ENCODE assay signal across 12 mouse cellular contexts in genomic region chr15:83996864-83997263, GRCm38 (mm10).
DNase-seq lines count a peak whose midpoint lies in the region; ATAC-seq and TF ChIP-seq lines count a peak whose summit lies in the region.
"Had no signal": no experiment of that assay in that cellular context is flagged by ENCODE, and none has a peak within 500 bp of the region (broad histone marks: within the 10 kb centered on the region; RNA-seq: fewer than 3 reads in every experiment).

No protein-coding gene starts in this region.

- DNase-seq in kidney, adult 2 months = no peak
- no peak for DNase-seq in stomach, postnatal 0 days (ENCODE audit: low spot score)
- DNase-seq in right cerebral cortex, postnatal 4 days = no peak
- no peak for DNase-seq in adrenal gland, postnatal 14 days
- DNase-seq: cerebellum, adult 11 months had no signal

- peak overlapping the region; percentile 59; the same call in 1 of the 2 replicates for H3K27ac ChIP-seq in kidney, embryonic 15.5 days
- H3K27ac ChIP-seq in kidney, adult 2 months (ENCODE audit: insufficient read depth, low read depth, low read length) = no peak overlapping the region
- H3K27ac ChIP-seq in stomach, embryonic 15.5 days = 0 out of 2 replicates have a peak overlapping the region, but pooled peaks have one; percentile 57
- no peak overlapping the region for H3K27ac ChIP-seq in stomach, postnatal 0 days (replicated peaks)
- H3K27ac ChIP-seq in midbrain, embryonic 13.5 days = no peak overlapping the region
- H3K27ac ChIP-seq: left cerebral cortex, adult 2 months; limb, embryonic 13.5 days; neural tube, embryonic 12.5 days had no signal

- peaks cover 10% of the 10 kb centered on the region for H3K4me1 ChIP-seq in kidney, embryonic 15.5 days
- no peaks in the 10 kb centered on the region for H3K4me1 ChIP-seq in kidney, adult 2 months (ENCODE audit: control insufficient read depth, insufficient read depth, low read length)
- H3K4me1 ChIP-seq in stomach, embryonic 15.5 days = no peaks in the 10 kb centered on the region
- no peaks in the 10 kb centered on the region for H3K4me1 ChIP-seq in stomach, postnatal 0 days (replicated peaks; ENCODE audit: control insufficient read depth, insufficient read depth)
- H3K4me1 ChIP-seq in midbrain, embryonic 13.5 days (replicated peaks) = peaks cover 17% of the 10 kb centered on the region

- TF ChIP-seq POLR2A in kidney, adult 2 months (IDR thresholded peaks at IDR 0.05; ENCODE audit: low read depth, low read length) = no peak

- H3K9ac ChIP-seq in kidney, embryonic 15.5 days = no peak overlapping the region
- no peak overlapping the region for H3K9ac ChIP-seq in stomach, embryonic 15.5 days
- H3K9ac ChIP-seq in stomach, postnatal 0 days (ENCODE audit: low read length) = no peak overlapping the region
- peak overlapping the region; percentile 32; the same call in 1 of the 2 replicates for H3K9ac ChIP-seq in midbrain, embryonic 13.5 days (replicated peaks)
- H3K9ac ChIP-seq: limb, embryonic 13.5 days; neural tube, embryonic 12.5 days had no signal

- ATAC-seq in kidney, embryonic 15.5 days (replicated peaks; ENCODE audit: low FRiP score) = no peak
- no peak for ATAC-seq in stomach, embryonic 15.5 days (ENCODE audit: insufficient read depth, low FRiP score, low read depth)
- ATAC-seq in stomach, postnatal 0 days (ENCODE audit: low FRiP score, low TSS enrichment) = no peak
- ATAC-seq in midbrain, embryonic 13.5 days = no peak
- ATAC-seq: intestine, postnatal 0 days had no signal

- no peak for TF ChIP-seq CTCF in kidney, adult 2 months (conservative IDR thresholded peaks at IDR 0.05; ENCODE audit: insufficient read depth, insufficient read length, low read depth, low read length)
- no peak for TF ChIP-seq CTCF in stomach, postnatal 0 days (IDR thresholded peaks at IDR 0.05; ENCODE audit: low read depth)

- peaks cover 6% of the 10 kb centered on the region; the same call in 1 of the 2 replicates for H3K27me3 ChIP-seq in kidney, embryonic 15.5 days
- H3K27me3 ChIP-seq in kidney, adult 2 months (replicated peaks; ENCODE audit: control insufficient read depth, insufficient read depth, low read length) = no peaks in the 10 kb centered on the region
- H3K27me3 ChIP-seq in stomach, embryonic 15.5 days (replicated peaks) = no peaks in the 10 kb centered on the region
- no peaks in the 10 kb centered on the region for H3K27me3 ChIP-seq in stomach, postnatal 0 days (ENCODE audit: control insufficient read depth, insufficient read depth, low read length)
- H3K27me3 ChIP-seq in midbrain, embryonic 13.5 days = peaks cover 10% of the 10 kb centered on the region; the same call in 1 of the 2 replicates
- H3K27me3 ChIP-seq: neural tube, embryonic 12.5 days had no signal

- no peaks in the 10 kb centered on the region for H3K36me3 ChIP-seq in kidney, embryonic 15.5 days
- H3K36me3 ChIP-seq in kidney, adult 2 months (ENCODE audit: control insufficient read depth, insufficient read depth, low read length) = no peaks in the 10 kb centered on the region
- no peaks in the 10 kb centered on the region for H3K36me3 ChIP-seq in stomach, embryonic 15.5 days
- H3K36me3 ChIP-seq in stomach, postnatal 0 days (ENCODE audit: control insufficient read depth, insufficient read depth, low read length) = no peaks in the 10 kb centered on the region
- no peaks in the 10 kb centered on the region for H3K36me3 ChIP-seq in midbrain, embryonic 13.5 days
- H3K36me3 ChIP-seq: limb, embryonic 13.5 days; neural tube, embryonic 12.5 days had no signal

- no peak overlapping the region for H3K4me2 ChIP-seq in kidney, embryonic 15.5 days
- H3K4me2 ChIP-seq in stomach, embryonic 15.5 days = no peak overlapping the region
- H3K4me2 ChIP-seq in stomach, postnatal 0 days (replicated peaks; ENCODE audit: low read depth) = no peak overlapping the region
- no peak overlapping the region for H3K4me2 ChIP-seq in midbrain, embryonic 13.5 days (replicated peaks)
- H3K4me2 ChIP-seq: limb, embryonic 13.5 days had no signal

- H3K9me3 ChIP-seq in kidney, embryonic 15.5 days (replicated peaks) = no peaks in the 10 kb centered on the region
- no peaks in the 10 kb centered on the region for H3K9me3 ChIP-seq in stomach, embryonic 15.5 days
- H3K9me3 ChIP-seq in stomach, postnatal 0 days (ENCODE audit: control insufficient read depth, low read length) = no peaks in the 10 kb centered on the region
- no peaks in the 10 kb centered on the region for H3K9me3 ChIP-seq in midbrain, embryonic 13.5 days
- H3K9me3 ChIP-seq: limb, embryonic 13.5 days; neural tube, embryonic 12.5 days had no signal

- no peak for TF ChIP-seq EP300 in stomach, postnatal 0 days (optimal IDR thresholded peaks at IDR 0.05)

- 66% methylated on average over 7 of the region's 7 CpGs for WGBS in kidney, embryonic 15.5 days
- WGBS in kidney, adult 2 months = 69% methylated on average over 7 of the region's 7 CpGs
- WGBS in stomach, embryonic 15.5 days = 54% methylated on average over 7 of the region's 7 CpGs
- 47% methylated on average over 7 of the region's 7 CpGs for WGBS in stomach, postnatal 0 days
- 49% methylated on average over 7 of the region's 7 CpGs for WGBS in midbrain, embryonic 13.5 days

- no peak overlapping the region for H3K4me3 ChIP-seq in kidney, embryonic 15.5 days (replicated peaks)
- H3K4me3 ChIP-seq in kidney, adult 2 months (ENCODE audit: insufficient read depth, low read depth, low read length) = no peak overlapping the region
- no peak overlapping the region for H3K4me3 ChIP-seq in stomach, embryonic 15.5 days (replicated peaks)
- H3K4me3 ChIP-seq in stomach, postnatal 0 days (ENCODE audit: low read depth, low read length) = no peak overlapping the region
- H3K4me3 ChIP-seq in midbrain, embryonic 13.5 days (replicated peaks) = no peak overlapping the region
- H3K4me3 ChIP-seq: left cerebral cortex, adult 2 months; limb, embryonic 13.5 days; neural tube, embryonic 12.5 days had no signal

Comparison
In these comparisons a context has a peak if more than half of its experiments do, and no peak if none do; other contexts are left out.
1. H3K27ac ChIP-seq: peak in kidney, embryonic 15.5 days (single experiment) and stomach, embryonic 15.5 days (single experiment); none in kidney, adult 2 months (single experiment), stomach, postnatal 0 days (single experiment) and midbrain, embryonic 13.5 days (single experiment).